Mouse (Mus musculus): Measurements from ENCODE around the gene Pnmal2. TPM values are rescaled to one million over a fixed set of nuclear protein-coding genes. Genes with fewer than 3 reads are reported as not detected.

The Pnmal2 gene
- total RNA-seq, 4 experiments from 2014 or later, result 0.24 to 0.76 (median 0.41) TPM

DNA sequence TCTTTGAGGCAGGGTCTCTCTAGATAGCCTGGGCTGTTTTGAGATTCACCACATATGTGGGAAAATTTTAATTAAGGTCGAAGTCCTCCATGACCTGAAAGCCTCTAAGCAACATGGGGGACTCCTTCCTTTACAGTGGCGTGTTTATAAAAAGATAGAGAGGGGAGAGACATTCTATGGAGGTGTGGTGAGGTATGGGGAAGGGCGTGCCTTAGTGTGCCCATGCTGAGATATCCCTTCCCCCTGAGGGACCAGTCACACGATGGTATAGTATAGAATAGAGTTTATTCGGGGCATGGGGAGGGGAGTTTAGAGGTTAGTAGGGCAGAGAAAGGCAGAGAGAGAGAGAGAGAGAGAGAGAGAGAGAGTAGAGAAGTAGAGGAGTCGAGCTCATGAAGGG is 33.7 kb downstream of the Pnmal2 start:
- no peak for DNase-seq (ENCODE audit: low spot score in 2 of 2)

DNA sequence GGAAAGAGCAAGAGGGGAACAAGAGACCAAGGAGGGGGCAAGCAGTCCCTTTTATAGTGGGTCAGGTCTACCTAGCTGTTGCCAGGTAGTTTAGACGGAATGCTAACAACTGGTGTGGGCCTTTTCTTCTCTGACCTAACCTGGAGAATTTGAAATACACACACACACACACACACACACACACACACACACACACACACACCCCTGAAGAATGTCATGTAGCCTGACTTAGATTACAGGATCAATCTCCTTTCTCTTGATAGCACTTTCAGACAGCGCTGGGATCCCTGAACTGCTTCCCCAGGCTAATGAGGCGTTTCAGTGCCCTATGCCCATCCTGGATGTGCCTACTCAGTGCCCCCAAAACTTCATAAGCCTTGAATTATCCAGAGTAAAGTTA is 34.1 kb downstream of the Pnmal2 start:
- no peak for DNase-seq (ENCODE audit: low spot score in 2 of 2)

DNA sequence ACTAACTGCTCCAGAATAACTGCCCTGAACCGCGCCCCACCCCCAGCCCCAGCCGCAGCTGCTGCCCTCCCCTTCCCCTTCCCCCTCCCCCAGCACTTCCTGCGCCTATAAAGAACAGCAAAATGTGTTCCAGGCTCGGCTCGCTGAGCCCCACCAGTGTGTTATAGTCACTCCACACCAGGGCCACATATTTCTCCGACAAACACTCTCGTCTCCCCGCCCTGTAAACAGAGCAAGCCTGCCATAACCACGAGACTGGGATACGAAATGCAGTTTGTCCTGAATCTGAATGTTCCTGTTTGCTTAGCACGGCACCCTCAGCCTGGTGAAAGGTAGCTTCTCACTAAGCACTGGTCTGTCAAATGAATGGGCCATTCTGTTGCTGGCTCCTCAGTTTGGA is 35.9 kb downstream of the Pnmal2 start:
- DNase-seq (ENCODE audit: low spot score in 2 of 2), result no peak

GRCm38 (mm10) chr7:16982859-16983568 is 38.5 kb downstream of the Pnmal2 start, which contains the start of gene Gm42372:
TSS of gene Gm42372 (plus strand) at chr7:16983086.
- DNase-seq (ENCODE audit: low spot score in 2 of 2), result no peak

GRCm38 (mm10) chr7:16987541-16988149 is 43.2 kb downstream of the Pnmal2 start:
- no peak for DNase-seq (ENCODE audit: low spot score in 2 of 2)

- DNase-seq (ENCODE audit: low spot score in 2 of 2), result no peak
Observed at GRCm38 (mm10) chr7:16988405-16988804, 43.9 kb downstream of the Pnmal2 start.

DNA sequence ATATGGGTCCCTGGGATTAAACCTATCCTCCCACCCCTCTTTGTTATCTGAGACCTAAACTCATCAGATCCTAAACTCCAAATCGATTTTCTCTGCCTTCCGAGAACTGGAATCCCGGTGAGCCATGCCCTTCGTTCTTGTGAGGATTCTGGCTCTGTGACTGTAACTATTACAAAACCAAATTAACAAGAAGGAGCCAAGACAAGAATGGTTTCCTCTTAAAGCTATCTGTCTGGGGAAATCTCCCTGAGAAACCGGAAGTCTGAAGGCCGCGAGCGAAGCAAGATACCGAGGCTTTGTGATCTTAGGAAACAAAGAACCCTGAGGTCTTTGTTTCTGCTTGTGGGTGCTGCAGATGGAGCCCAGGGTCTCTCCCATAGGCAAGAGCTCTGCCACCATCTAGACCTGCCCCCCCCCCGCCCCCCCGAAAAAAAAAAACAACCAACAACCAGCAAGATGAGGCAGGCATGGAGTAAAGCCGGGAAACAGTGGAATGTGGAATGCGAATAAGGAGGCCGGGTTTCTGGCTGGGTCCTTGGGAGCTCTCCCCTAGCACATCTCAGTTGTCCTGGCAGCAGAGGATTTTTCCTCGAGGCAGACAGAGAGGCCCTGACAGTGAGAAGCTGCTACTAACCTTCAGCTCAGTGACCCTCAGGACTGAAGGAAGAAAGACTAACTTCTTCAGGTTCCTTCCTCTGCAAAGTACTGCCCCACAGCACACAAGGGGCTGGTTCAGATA is 45.7 kb downstream of the Pnmal2 start:
- no peak for DNase-seq (ENCODE audit: low spot score in 2 of 2)

- no peak for DNase-seq (ENCODE audit: low spot score in 2 of 2)
Observed at GRCm38 (mm10) chr7:16991681-16992450, 47.4 kb downstream of the Pnmal2 start.

DNA sequence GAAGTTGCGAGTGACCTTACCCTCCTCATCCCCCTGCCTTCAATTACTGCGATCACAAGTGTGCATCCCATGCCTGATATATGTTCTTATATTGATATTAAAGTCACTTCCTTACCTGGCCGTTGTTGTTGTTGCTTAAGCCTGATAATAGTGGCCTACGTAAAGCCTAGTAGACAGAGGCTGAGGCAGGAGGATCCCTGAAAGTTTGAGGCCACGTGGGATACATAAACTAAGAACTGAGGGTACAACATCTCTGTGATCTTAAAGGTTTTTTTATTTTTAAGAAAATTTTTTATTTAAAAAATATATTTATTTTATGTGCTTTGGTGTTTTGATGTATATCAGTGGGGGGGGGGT is 47.9 kb downstream of the Pnmal2 start, which contains the start of gene Ccdc8:
Ccdc8 (plus strand) TSS at position 258 of the 357 bp plus-strand sequence.
- no peak for DNase-seq (ENCODE audit: low spot score in 2 of 2)

DNA sequence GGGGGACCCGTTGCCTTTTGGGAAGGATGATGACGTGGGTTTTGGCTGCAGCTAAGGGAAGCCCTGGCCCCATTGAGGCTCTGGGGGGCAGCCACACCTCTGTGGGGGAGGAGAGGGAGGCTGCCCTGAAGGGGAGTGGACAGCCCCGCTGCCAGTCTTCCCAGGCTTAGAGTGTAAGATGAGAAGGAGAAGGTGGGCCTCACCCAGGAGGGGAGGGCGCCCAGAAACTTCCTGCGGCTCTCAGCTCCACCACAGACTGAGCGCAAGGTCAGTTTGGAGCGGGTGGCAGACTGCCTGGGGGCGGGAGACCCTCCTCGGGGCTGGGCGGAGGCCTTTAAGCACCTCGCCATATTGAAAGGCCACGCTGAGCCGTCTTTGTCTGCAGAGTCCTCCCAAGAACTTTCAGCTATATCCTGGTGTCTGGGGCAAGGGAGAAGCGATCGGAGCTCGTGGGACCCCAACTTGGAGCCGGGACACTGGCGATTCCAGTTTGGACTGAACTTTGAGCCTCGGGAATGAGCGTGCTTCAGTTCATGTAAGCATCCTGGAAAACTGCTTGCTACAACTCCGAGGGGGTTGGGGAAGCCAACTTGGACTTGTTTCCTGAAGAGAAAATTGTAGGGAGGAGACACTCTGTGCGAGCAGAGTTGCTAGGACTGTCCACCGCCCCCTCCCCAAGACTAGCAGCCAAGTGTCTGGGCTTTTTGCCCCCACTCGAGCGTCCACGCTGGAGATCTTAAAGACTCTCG is 49.3 kb downstream of the Pnmal2 start:
- peak; percentile 70 to 79 for DNase-seq (ENCODE audit: low spot score in 2 of 2)

GRCm38 (mm10) chr7:16994400-16994799 is 49.9 kb downstream of the Pnmal2 start:
- DNase-seq (ENCODE audit: low spot score in 2 of 2), result no peak

GRCm38 (mm10) chr7:16995345-16995744 is 50.9 kb downstream of the Pnmal2 start:
- DNase-seq (ENCODE audit: low spot score in 2 of 2), result no peak

Other genes starting within 250 kb of the Pnmal2 start
- gene Ceacam9, start 222.8 kb upstream of the Pnmal2 start, total RNA-seq (2022), result not detected
- 10 to 100 TPM; 37.0 to 54.4 (median 47.1) TPM for gene Ap2s1, start 206.3 kb upstream of the Pnmal2 start, total RNA-seq (2022)
- gene Slc1a5, start 163.3 kb upstream of the Pnmal2 start, total RNA-seq (2022), result 10 to 100 TPM in 3 of 4 experiments, 1 to 10 TPM in 1; 8.7 to 30.2 (median 14.9) TPM
- 10 to 100 TPM; 11.0 to 15.6 (median 14.0) TPM for gene Strn4, start 128.8 kb upstream of the Pnmal2 start, total RNA-seq (2022)
- 10 to 100 TPM; 55.5 to 67.9 (median 62.9) TPM for gene Fkrp, start 128.0 kb upstream of the Pnmal2 start, total RNA-seq (2022)
- gene Prkd2, start 101.8 kb upstream of the Pnmal2 start, total RNA-seq (2022), result 1 to 10 TPM; 2.5 to 4.1 (median 3.4) TPM
- gene Dact3, start 69.4 kb upstream of the Pnmal2 start, total RNA-seq (2022), result 1 to 10 TPM in 2 of 4 experiments, under 1 TPM in 2; 0.87 to 1.4 (median 1.1) TPM
- gene Gng8, start 52.9 kb upstream of the Pnmal2 start, total RNA-seq (2022), result under 1 TPM in 1 of 4 experiments, not detected in 3; 0.36 TPM
- gene Ptgir, start 38.2 kb upstream of the Pnmal2 start, total RNA-seq (2022), result under 1 TPM; 0.62 to 0.97 (median 0.93) TPM
- gene Calm3, start 20.6 kb upstream of the Pnmal2 start, total RNA-seq (2022), result 100 to 1,000 TPM; 386 to 534 (median 424) TPM
- gene Pnmal1, start 15.0 kb downstream of the Pnmal2 start, total RNA-seq (2022), result under 1 TPM in 1 of 4 experiments, not detected in 3; 0.07 TPM
- not detected for gene Gm42372, start 38.4 kb downstream of the Pnmal2 start, total RNA-seq (2022)
- under 1 TPM; 0.60 to 0.94 (median 0.76) TPM for gene Ccdc8, start 48.0 kb downstream of the Pnmal2 start, total RNA-seq (2022)
- gene Ppp5c, start 83.2 kb downstream of the Pnmal2 start, total RNA-seq (2022), result 10 to 100 TPM; 53.5 to 62.3 (median 60.6) TPM
- 1 to 10 TPM in 2 of 4 experiments, under 1 TPM in 2; 0.75 to 1.7 (median 1.00) TPM for gene Hif3a, start 117.7 kb downstream of the Pnmal2 start, total RNA-seq (2022)
- under 1 TPM in 2 of 4 experiments, not detected in 2; 0.09 to 0.15 TPM for gene Psg16, start 129.4 kb downstream of the Pnmal2 start, total RNA-seq (2022)
- not detected for gene Ceacam3, start 205.6 kb downstream of the Pnmal2 start, total RNA-seq (2022)